Mouse (Mus musculus) stomach, postnatal 0 days (tissue): ENCODE measurements at regions not wholly inside any gene's neighbourhood (a gene's known extent, or its start where the extent isn't known, plus 50 kb on each side); places are given as distances from the start of the nearest gene placed in this dataset.

Experiments used
- ATAC-seq: fragments of 200-750 bp; cut with Nextera tagmentation; 2 replicates; pipeline ENCODE4 v1.8.0; 2017; ENCODE audit not compliant: low FRiP score, low TSS enrichment
- DNase-seq: peaks from one replicate; pipeline ENCODE4 v3.0.0-alpha.2; 2016; ENCODE audit warnings: low spot score
- H3K27ac ChIP-seq: fragments of 300-500 bp; sonication (generic); replicated peaks from 2 replicates; pipeline ENCODE4 v1.5.1; 2014; ENCODE audit warnings: mild to moderate bottlenecking, control low read depth
- H3K27me3 ChIP-seq: fragments of 300-500 bp; sonication (generic); 2 replicates; pipeline ENCODE4 v1.6.1; 2014; ENCODE audit warnings: low read length; ENCODE audit not compliant: control insufficient read depth, insufficient read depth
- H3K36me3 ChIP-seq: fragments of 300-500 bp; sonication (generic); 2 replicates; pipeline ENCODE4 v1.6.1; 2014; ENCODE audit warnings: low read length, mixed read lengths; ENCODE audit not compliant: control insufficient read depth, insufficient read depth
- H3K4me1 ChIP-seq: fragments of 300-500 bp; sonication (generic); replicated peaks from 2 replicates; pipeline ENCODE4 v1.6.1; 2014; ENCODE audit warnings: antibody characterized with exemption; ENCODE audit not compliant: control insufficient read depth, insufficient read depth
- H3K4me2 ChIP-seq: fragments of 300-500 bp; sonication (generic); replicated peaks from 2 replicates; pipeline ENCODE4 v1.6.1; 2014; ENCODE audit warnings: low read depth, mild to moderate bottlenecking, control low read depth, moderate library complexity
- H3K4me3 ChIP-seq: fragments of 300-500 bp; sonication (generic); 2 replicates; pipeline ENCODE4 v1.5.1; 2014; ENCODE audit warnings: low read depth, low read length, control low read depth
- H3K9ac ChIP-seq: fragments of 300-500 bp; sonication (generic); 2 replicates; pipeline ENCODE4 v1.6.1; 2014; ENCODE audit warnings: mild to moderate bottlenecking, low read length, control low read depth, mixed read lengths
- H3K9me3 ChIP-seq: fragments of 300-500 bp; sonication (generic); 2 replicates; pipeline ENCODE4 v1.6.1; 2016; ENCODE audit warnings: low read length; ENCODE audit not compliant: control insufficient read depth
- CTCF ChIP-seq: IDR thresholded peaks from 2 replicates; pipeline ENCODE4 v1.5.1; 2016; ENCODE audit warnings: antibody characterized with exemption, low read depth, mild to moderate bottlenecking, moderate library complexity
- EP300 ChIP-seq: optimal IDR thresholded peaks from 2 replicates; pipeline ENCODE3; 2016; ENCODE audit warnings: antibody characterized with exemption
- WGBS: fragments of 180-500 bp; shearing (Covaris S2); extraction: QIAGEN DNeasy Blood & Tissue Kit; methylation state at CpG from one replicate; pipeline ENCODE4 v1.1.7; 2014; 5-methylcytosine and 5-hydroxymethylcytosine counted together

DNA sequence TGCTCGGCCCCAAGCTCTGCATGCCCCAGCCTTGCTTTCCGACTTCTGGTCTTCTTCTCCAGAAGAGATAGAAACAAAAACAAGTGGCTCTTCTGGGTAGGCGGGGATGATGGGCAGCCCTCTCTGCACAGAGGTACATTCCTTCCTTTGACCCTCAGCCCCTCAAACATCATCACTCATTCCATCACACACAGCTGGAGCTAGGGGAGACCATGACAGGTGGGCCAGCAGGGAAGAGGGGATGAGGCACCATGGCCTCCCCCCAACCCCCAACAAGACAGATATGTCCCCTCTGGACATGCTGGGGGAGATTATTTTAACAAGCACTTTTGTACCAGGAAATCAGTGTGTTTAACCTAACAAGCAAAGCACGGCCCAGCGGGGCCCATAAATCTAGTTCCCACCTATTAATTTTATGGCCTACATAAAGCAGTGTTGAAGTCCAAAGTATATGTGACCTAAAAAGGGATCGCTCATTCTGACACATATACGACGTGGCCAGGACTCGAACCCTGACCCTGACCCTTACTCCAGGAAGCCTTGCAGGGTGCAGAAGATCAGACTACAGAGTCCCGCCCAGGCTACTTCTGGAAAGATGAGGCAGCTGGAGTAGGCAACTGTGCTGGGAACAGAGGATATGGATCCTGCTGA lies 183.7 kb downstream of the Cyp26b1 start:
- TF ChIP-seq CTCF, result no peak
- TF ChIP-seq EP300, result no peak
- WGBS, result 76% methylated on average over 10 of the region's 10 CpGs
- Histone ChIP-seq H3K4me2 (no peak overlapping the region), H3K36me3 (no peaks in the 10 kb centered on the region), H3K27me3 (no peaks in the 10 kb centered on the region), H3K4me1 (no peaks in the 10 kb centered on the region), H3K9me3 (no peaks in the 10 kb centered on the region), H3K27ac (no peak overlapping the region), H3K4me3 (no peak overlapping the region), H3K9ac (no peak overlapping the region)
- ATAC-seq (no peak), DNase-seq (no peak)

GRCm38 (mm10) chr6:84408513-84408912 lies 185.2 kb downstream of the Cyp26b1 start:
- no peak overlapping the region for H3K4me3 ChIP-seq
- no peak overlapping the region for H3K9ac ChIP-seq
- H3K27ac ChIP-seq, result no peak overlapping the region
- no peak overlapping the region for H3K4me2 ChIP-seq
- no peaks in the 10 kb centered on the region for H3K4me1 ChIP-seq
- H3K36me3 ChIP-seq, result no peaks in the 10 kb centered on the region
- no peaks in the 10 kb centered on the region for H3K27me3 ChIP-seq
- 73% methylated on average over 5 of the region's 5 CpGs for WGBS
- no peaks in the 10 kb centered on the region for H3K9me3 ChIP-seq
- TF ChIP-seq CTCF (no peak), EP300 (no peak)
- DNase-seq (no peak), ATAC-seq (no peak)

DNA sequence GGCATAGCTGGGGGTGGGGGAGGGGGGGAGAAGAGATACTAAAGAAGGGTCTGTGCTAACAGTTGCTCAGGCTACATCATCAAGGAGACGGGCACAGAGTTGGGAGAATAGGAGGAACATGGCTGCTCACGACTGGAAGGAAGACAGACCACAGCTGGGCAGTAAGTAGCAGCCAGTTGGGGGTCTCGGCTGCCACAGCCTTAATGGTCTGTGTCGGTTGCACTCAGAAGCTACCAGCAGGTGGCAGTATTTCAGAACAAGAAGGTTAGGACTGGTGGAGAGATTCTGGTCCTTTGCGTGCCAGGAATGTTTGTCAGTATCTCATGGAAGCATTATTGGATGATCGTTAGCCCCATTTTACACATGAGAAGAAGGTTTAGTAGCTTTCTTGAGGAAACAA lies 185.9 kb downstream of the Cyp26b1 start:
- ATAC-seq, result peak; percentile 32; the same call in 1 of the 2 replicates
- Histone ChIP-seq H3K4me2 (no peak overlapping the region), H3K4me3 (no peak overlapping the region), H3K27me3 (no peaks in the 10 kb centered on the region), H3K4me1 (no peaks in the 10 kb centered on the region), H3K36me3 (no peaks in the 10 kb centered on the region), H3K9me3 (no peaks in the 10 kb centered on the region), H3K9ac (no peak overlapping the region), H3K27ac (no peak overlapping the region)
- DNase-seq, result peak; percentile 47
- peak; percentile 85 for TF ChIP-seq CTCF
- no peak for TF ChIP-seq EP300
- WGBS, result 6% methylated on average over 6 of the region's 6 CpGs

DNA sequence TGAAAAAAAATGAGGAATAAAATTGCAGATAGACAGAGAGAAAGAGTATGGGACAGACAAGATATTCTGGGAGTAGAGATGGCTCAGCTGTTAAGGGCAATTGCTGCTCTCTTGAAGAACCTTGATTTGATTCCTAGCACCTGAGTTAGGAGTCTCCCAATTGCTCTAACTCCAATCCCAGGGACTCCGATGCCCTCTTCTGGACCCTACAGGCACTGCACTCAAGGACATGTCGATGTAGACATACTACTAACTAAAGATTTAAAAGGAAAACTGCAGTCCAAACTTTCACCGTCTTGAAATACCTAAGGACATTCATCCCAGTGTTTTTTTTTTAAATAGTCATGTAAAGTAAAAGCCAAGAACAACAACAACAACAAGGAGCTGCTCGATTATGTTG lies 189.0 kb downstream of the Cyp26b1 start:
- Histone ChIP-seq H3K9ac (no peak overlapping the region), H3K4me1 (no peaks in the 10 kb centered on the region), H3K27me3 (no peaks in the 10 kb centered on the region; the same call in none of the 2 replicates), H3K27ac (no peak overlapping the region), H3K36me3 (no peaks in the 10 kb centered on the region), H3K4me2 (no peak overlapping the region), H3K9me3 (no peaks in the 10 kb centered on the region), H3K4me3 (no peak overlapping the region)
- peak; percentile 58 for TF ChIP-seq CTCF
- TF ChIP-seq EP300, result no peak
- DNase-seq, result no peak
- ATAC-seq, result no peak
- WGBS, result 65% methylated on average over 4 of the region's 4 CpGs

DNA sequence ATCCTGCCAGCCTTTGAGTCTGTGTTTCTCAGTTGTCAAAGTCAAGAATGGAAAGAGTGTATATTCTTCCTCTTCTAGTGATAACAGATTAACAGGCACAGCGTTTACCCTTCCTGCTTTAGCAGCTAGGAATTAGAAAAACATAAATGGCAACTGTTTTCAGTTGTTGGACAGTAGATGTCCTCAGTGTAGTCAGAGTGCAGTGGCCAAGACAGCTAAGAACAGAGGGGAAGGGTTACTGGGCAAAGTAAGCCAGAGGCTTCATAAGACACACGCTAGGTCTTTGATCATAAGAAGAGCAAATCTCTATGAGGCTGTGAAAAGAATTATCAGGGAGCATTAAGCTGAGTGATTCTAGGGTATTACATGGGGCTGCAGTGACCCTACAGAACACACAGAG lies 191.3 kb downstream of the Cyp26b1 start:
- WGBS, result 61% methylated on average over 2 of the region's 2 CpGs

GRCm38 (mm10) chr6:84394496-84395090 lies 199.1 kb downstream of the Cyp26b1 start:
- ATAC-seq (no peak), DNase-seq (no peak)
- Histone ChIP-seq H3K9me3 (no peaks in the 10 kb centered on the region), H3K36me3 (no peaks in the 10 kb centered on the region), H3K4me3 (no peak overlapping the region), H3K27ac (no peak overlapping the region), H3K27me3 (no peaks in the 10 kb centered on the region), H3K9ac (no peak overlapping the region), H3K4me1 (no peaks in the 10 kb centered on the region), H3K4me2 (no peak overlapping the region)
- TF ChIP-seq EP300 (no peak), CTCF (no peak)
- WGBS, result 65% methylated on average over 6 of the region's 6 CpGs

More for the DNA sequence above, 191.3 kb downstream of the Cyp26b1 start:
- Histone ChIP-seq H3K4me3 (no peak overlapping the region), H3K4me2 (no peak overlapping the region), H3K27me3 (no peaks in the 10 kb centered on the region; the same call in none of the 2 replicates), H3K27ac (no peak overlapping the region), H3K36me3 (no peaks in the 10 kb centered on the region), H3K9ac (no peak overlapping the region), H3K4me1 (no peaks in the 10 kb centered on the region), H3K9me3 (no peaks in the 10 kb centered on the region)
- no peak for ATAC-seq
- no peak for TF ChIP-seq CTCF
- TF ChIP-seq EP300, result no peak
- no peak for DNase-seq
